Mouse (Mus musculus): ENCODE measurements around the gene Jmjd8. TPM values are rescaled to one million over a fixed set of nuclear protein-coding genes. Genes with fewer than 3 reads are reported as not detected.
"Not testable (repeated sequence)": the region's sequence is repeated elsewhere in the genome, so short reads cannot be mapped to it uniquely, and the experiment has no call there.

Jmjd8 gene
- total and polyA plus RNA-seq, 2 experiments from 2014 or later = 26.2 to 32.2 TPM

GRCm38 (mm10) chr17:25801029-25801428 lies 27.6 kb upstream of the Jmjd8 start:
- no peak overlapping the region for H3K4me2 ChIP-seq (ENCODE audit: low read depth, low read length)
- H3K27me3 ChIP-seq (ENCODE audit: control insufficient read depth, insufficient read depth, low read length) = no peaks in the 10 kb centered on the region
- H3K36me3 ChIP-seq (replicated peaks; ENCODE audit: control insufficient read depth, insufficient read depth, low read length) = no peaks in the 10 kb centered on the region
- peak; percentile 34 for ATAC-seq (ENCODE audit: insufficient read depth, low read depth)
- no peaks in the 10 kb centered on the region for H3K9me3 ChIP-seq (replicated peaks; ENCODE audit: control insufficient read depth, low read length)
- H3K9ac ChIP-seq (replicated peaks; ENCODE audit: low read depth, low read length) = no peak overlapping the region
- no peak overlapping the region for H3K4me3 ChIP-seq (ENCODE audit: low read depth, low read length)
- TF ChIP-seq CTCF (IDR thresholded peaks at IDR 0.05; ENCODE audit: low read depth) (peak; percentile 81), EP300 (IDR thresholded peaks at IDR 0.05; ENCODE audit: low read depth) (no peak)
- H3K4me1 ChIP-seq (ENCODE audit: control insufficient read depth, insufficient read depth) = 0 out of 2 replicates have a peak, but pooled peaks cover 9% of the 10 kb centered on the region
- no peak overlapping the region for H3K27ac ChIP-seq (ENCODE audit: low read depth)
- 4% methylated on average over 6 of the region's 6 CpGs for WGBS
- DNase-seq (ENCODE audit: low spot score) = peak; percentile 79

GRCm38 (mm10) chr17:25802825-25803517 lies 25.7 kb upstream of the Jmjd8 start:
- peak; percentile 89 for ATAC-seq (ENCODE audit: insufficient read depth, low read depth)
- WGBS = 8% methylated on average over 10 of the region's 10 CpGs
- TF ChIP-seq EP300 (IDR thresholded peaks at IDR 0.05; ENCODE audit: low read depth) (no peak), CTCF (IDR thresholded peaks at IDR 0.05; ENCODE audit: low read depth) (no peak)
- no peak overlapping the region for H3K4me2 ChIP-seq (ENCODE audit: low read depth, low read length)
- H3K4me1 ChIP-seq (ENCODE audit: control insufficient read depth, insufficient read depth) = no peaks in the 10 kb centered on the region
- peak; percentile 63 for DNase-seq (ENCODE audit: low spot score)
- H3K36me3 ChIP-seq (replicated peaks; ENCODE audit: control insufficient read depth, insufficient read depth, low read length) = no peaks in the 10 kb centered on the region
- H3K27me3 ChIP-seq (ENCODE audit: control insufficient read depth, insufficient read depth, low read length) = peaks cover 7% of the 10 kb centered on the region
- H3K27ac ChIP-seq (ENCODE audit: low read depth) = no peak overlapping the region
- H3K9me3 ChIP-seq (replicated peaks; ENCODE audit: control insufficient read depth, low read length) = no peaks in the 10 kb centered on the region
- H3K4me3 ChIP-seq (ENCODE audit: low read depth, low read length) = no peak overlapping the region
- no peak overlapping the region for H3K9ac ChIP-seq (replicated peaks; ENCODE audit: low read depth, low read length)

- Histone ChIP-seq H3K9me3 (replicated peaks; ENCODE audit: control insufficient read depth, low read length) (no peaks in the 10 kb centered on the region), H3K4me2 (ENCODE audit: low read depth, low read length) (no peak overlapping the region), H3K4me3 (ENCODE audit: low read depth, low read length) (no peak overlapping the region), H3K9ac (replicated peaks; ENCODE audit: low read depth, low read length) (no peak overlapping the region), H3K36me3 (replicated peaks; ENCODE audit: control insufficient read depth, insufficient read depth, low read length) (no peaks in the 10 kb centered on the region), H3K27me3 (ENCODE audit: control insufficient read depth, insufficient read depth, low read length) (peaks cover 40% of the 10 kb centered on the region), H3K27ac (ENCODE audit: low read depth) (no peak overlapping the region), H3K4me1 (ENCODE audit: control insufficient read depth, insufficient read depth) (peaks cover 6% of the 10 kb centered on the region; the same call in 1 of the 2 replicates)
- TF ChIP-seq EP300 (IDR thresholded peaks at IDR 0.05; ENCODE audit: low read depth) (no peak), CTCF (IDR thresholded peaks at IDR 0.05; ENCODE audit: low read depth) (no peak)
- WGBS = 89% methylated on average over 4 of the region's 4 CpGs
- no peak for ATAC-seq (ENCODE audit: insufficient read depth, low read depth)
- no peak for DNase-seq (ENCODE audit: low spot score)
Observed at GRCm38 (mm10) chr17:25806507-25806906, 22.2 kb upstream of the Jmjd8 start.

GRCm38 (mm10) chr17:25807452-25807851 lies 21.2 kb upstream of the Jmjd8 start:
- WGBS = 48% methylated on average over 2 of the region's 2 CpGs
- not testable (repeated sequence) for H3K36me3 ChIP-seq (replicated peaks; ENCODE audit: control insufficient read depth, insufficient read depth, low read length); ATAC-seq (ENCODE audit: insufficient read depth, low read depth); H3K4me3 ChIP-seq (ENCODE audit: low read depth, low read length); H3K27ac ChIP-seq (ENCODE audit: low read depth); H3K9ac ChIP-seq (replicated peaks; ENCODE audit: low read depth, low read length); H3K9me3 ChIP-seq (replicated peaks; ENCODE audit: control insufficient read depth, low read length); H3K4me2 ChIP-seq (ENCODE audit: low read depth, low read length); DNase-seq (ENCODE audit: low spot score); H3K4me1 ChIP-seq (ENCODE audit: control insufficient read depth, insufficient read depth)
- H3K27me3 ChIP-seq (ENCODE audit: control insufficient read depth, insufficient read depth, low read length) = peaks cover 48% of the 10 kb centered on the region

- no peak overlapping the region for H3K9ac ChIP-seq (replicated peaks; ENCODE audit: low read depth, low read length)
- H3K4me3 ChIP-seq (ENCODE audit: low read depth, low read length) = no peak overlapping the region
- H3K27me3 ChIP-seq (ENCODE audit: control insufficient read depth, insufficient read depth, low read length) = peaks cover 54% of the 10 kb centered on the region
- H3K4me1 ChIP-seq (ENCODE audit: control insufficient read depth, insufficient read depth) = peaks cover 6% of the 10 kb centered on the region; the same call in 1 of the 2 replicates
- H3K27ac ChIP-seq (ENCODE audit: low read depth) = no peak overlapping the region
- no peak for TF ChIP-seq EP300 (IDR thresholded peaks at IDR 0.05; ENCODE audit: low read depth)
- no peak for TF ChIP-seq CTCF (IDR thresholded peaks at IDR 0.05; ENCODE audit: low read depth)
- WGBS = 39% methylated on average over 5 of the region's 5 CpGs
- DNase-seq (ENCODE audit: low spot score) (no peak), ATAC-seq (ENCODE audit: insufficient read depth, low read depth) (no peak)
- H3K4me2 ChIP-seq (ENCODE audit: low read depth, low read length) = no peak overlapping the region
- no peaks in the 10 kb centered on the region for H3K9me3 ChIP-seq (replicated peaks; ENCODE audit: control insufficient read depth, low read length)
- H3K36me3 ChIP-seq (replicated peaks; ENCODE audit: control insufficient read depth, insufficient read depth, low read length) = no peaks in the 10 kb centered on the region
Observed at GRCm38 (mm10) chr17:25808028-25808427, 20.6 kb upstream of the Jmjd8 start.

All from heart, postnatal 0 days (tissue).